Mouse (Mus musculus) left cerebral cortex, postnatal 10 days (tissue): ENCODE data around the gene Carhsp1. TPM values are rescaled to one million over a fixed set of nuclear protein-coding genes. Genes with fewer than 3 reads are reported as not detected.

Experiments
- DNase-seq, 2 experiments: peaks; one replicate each; pipeline ENCODE4 v3.0.0; 2021 to 2022; ENCODE audit warnings: low spot score in 2 of 2, mixed read lengths in 1 of 2; ENCODE audit errors: extremely low spot score in 1 of 2
- intact Hi-C: fragments of 180-260 bp; cut with DNase I; formaldehyde crosslinking; loops from one replicate; pipeline ENCODE4 v1.15.1; 2025
- total RNA-seq, 2 experiments: library from RNA; stranded (reverse); gene quantifications; 2 replicates each; pipeline ENCODE4 v1.2.3; 2021

Carhsp1 gene
- total RNA-seq, 2 experiments from 2014 or later = 10.7 to 12.3 TPM

DNA sequence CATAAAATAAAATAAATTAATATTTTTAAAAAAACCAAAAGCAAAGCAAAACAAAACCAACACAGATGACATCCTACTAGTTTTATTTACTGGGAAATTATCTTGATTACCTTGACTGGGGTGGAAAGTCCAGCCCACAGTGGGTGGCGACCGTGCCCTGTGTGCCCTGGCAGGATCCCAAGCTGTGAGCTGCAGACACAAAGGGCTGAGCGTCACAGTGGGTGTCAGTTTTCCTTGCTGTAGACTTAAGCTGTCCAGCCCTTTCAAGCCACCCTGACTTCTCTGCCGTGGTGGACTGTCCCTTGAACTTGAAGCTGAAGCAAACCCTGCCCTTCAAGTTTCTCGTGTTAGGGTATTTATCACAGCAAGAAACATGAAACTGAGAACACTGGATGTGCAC, 6.1 kb upstream of the Carhsp1 start:
- intact Hi-C loops = loop anchor here (5.0 kb wide), 1 partner anchor 271 kb away; no protein-coding TSS in a partner anchor
- peak in 1 of 2 experiments; percentile 39 for DNase-seq

DNA sequence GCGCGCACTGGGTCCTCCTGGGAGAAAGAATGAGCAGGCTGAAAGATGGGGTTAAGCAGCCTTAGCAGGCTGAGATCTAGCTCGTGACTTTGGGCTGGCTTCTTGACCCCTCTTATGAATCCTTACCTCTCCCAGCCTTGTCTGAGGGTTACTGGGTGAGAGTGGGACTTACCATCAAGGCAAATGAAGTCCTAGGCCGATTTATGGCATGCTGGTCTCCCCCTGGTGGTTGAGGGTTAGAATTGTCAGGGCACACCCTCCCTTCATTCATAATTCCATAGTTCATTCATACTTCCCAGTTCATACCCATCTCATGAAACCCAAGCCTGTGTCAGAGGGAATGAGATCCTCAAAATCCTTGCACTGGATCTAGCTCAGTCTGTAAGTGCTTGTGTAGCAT, 4.8 kb upstream of the Carhsp1 start:
- DNase-seq = no peak
- intact Hi-C loops = loop anchor here (2.0 to 5.0 kb wide), 2 partner anchors 182 to 269 kb away; no protein-coding TSS in a partner anchor

DNA sequence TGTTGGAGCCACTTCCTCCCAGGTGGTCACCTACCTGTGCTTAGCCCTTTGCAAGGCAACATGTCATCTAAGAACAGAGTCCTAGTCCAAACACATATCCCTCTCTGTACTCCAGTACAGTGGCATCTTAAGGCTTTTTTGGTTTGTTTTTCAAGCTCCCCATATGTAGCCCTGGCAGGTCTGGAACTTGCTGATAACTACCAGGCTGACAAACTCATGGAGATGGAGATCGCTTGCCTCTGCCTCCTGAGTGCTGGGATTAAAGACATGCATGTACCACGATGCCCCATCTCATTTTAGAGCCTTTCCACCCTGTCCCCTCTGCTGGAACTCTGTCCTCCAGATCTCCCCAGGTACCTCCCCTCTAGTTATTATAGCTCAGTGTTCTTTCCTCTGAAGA, 4.3 kb upstream of the Carhsp1 start:
- no peak for DNase-seq
- intact Hi-C loops = loop anchor here (2.0 to 5.0 kb wide), 2 partner anchors 181 to 269 kb away; no protein-coding TSS in a partner anchor

GRCm38 (mm10) chr16:8675559-8675958, 3.6 kb upstream of the Carhsp1 start:
- no peak for DNase-seq
- intact Hi-C loops = loop anchor here (5.0 kb wide), 1 partner anchor 268 kb away; no protein-coding TSS in a partner anchor

DNA sequence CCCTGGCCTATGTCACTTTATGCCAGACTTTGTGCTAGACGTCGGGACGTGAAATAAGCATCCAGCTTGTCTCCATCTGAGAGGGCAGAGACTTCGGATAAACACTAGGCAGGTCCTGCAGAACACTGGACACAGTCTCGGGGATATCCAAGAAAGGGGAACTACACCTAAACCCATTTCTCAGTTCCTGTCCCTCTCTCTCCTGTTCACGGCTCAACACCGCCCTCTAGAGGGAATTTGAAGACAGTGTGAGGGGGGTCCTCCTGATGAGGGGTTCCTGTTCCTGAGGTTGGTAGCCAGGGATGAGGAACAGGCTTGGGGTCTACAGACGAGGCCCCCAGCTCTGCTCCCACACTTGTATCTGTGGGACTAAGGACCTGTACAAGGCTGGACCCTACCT, 2.2 kb upstream of the Carhsp1 start:
- peak in 1 of 2 experiments; percentile 33 for DNase-seq
- intact Hi-C loops = no loop called here

- no peak for DNase-seq
- intact Hi-C loops = no loop called here
Measured at GRCm38 (mm10) chr16:8673343-8673742, 1.4 kb upstream of the Carhsp1 start.

GRCm38 (mm10) chr16:8672811-8673210, 856 bp upstream of the Carhsp1 start:
- DNase-seq = no peak
- intact Hi-C loops = no loop called here

GRCm38 (mm10) chr16:8672350-8672687, 364 bp upstream of the Carhsp1 start:
- no peak for DNase-seq
- intact Hi-C loops = no loop called here

DNA sequence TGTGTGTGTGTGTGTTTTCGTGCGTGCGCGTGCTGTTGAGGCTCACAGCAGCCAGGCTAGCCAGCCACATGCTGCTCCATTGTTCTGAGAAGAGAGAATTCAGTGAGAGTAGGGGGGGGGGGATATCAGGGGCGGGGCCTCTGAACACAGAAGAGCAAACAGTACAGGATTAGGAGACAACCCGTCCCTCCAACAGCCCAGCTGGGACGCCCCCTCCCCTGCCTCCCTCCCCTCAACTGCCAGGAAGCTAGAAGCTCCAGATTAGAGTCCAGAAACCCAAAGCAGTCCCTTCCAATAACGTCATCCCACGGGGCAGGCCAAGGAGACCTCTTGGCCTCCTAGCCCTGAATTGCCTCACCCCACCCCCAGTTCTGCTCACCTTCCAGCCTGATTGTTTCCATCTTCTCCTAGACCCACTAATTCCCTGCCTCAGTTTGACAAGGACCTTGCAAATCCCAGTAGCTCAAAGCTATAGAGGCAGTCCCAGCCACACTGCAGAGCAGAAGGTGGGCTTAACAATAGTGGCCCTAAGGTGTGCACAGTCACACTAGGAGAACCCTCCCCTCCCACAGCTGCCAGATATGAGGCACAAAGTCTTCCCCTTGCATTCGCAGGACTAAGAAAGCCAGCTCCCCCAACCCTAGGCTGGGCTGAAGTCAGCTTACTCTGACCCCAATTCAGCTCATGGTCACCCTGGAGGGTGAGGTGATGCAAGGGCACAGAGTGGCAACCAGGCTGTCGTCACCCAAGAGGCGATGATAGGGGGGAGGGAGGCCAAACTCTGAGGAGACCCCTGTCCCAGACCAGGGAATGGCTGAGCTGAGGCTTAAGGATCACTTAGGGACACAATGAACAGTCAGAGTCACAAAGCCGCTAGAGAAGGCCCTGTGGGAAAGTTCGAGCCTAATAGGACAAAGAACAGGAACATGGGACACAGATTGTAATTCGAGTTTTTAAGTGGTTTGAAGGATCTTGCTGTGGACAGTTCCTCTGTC, 1.6 kb downstream of the Carhsp1 start:
- intact Hi-C loops = no loop called here
- DNase-seq = no peak

GRCm38 (mm10) chr16:8669432-8669831, 2.5 kb downstream of the Carhsp1 start:
- intact Hi-C loops = no loop called here
- no peak for DNase-seq

GRCm38 (mm10) chr16:8668386-8668785, 3.6 kb downstream of the Carhsp1 start:
- DNase-seq = no peak
- intact Hi-C loops = no loop called here

DNA sequence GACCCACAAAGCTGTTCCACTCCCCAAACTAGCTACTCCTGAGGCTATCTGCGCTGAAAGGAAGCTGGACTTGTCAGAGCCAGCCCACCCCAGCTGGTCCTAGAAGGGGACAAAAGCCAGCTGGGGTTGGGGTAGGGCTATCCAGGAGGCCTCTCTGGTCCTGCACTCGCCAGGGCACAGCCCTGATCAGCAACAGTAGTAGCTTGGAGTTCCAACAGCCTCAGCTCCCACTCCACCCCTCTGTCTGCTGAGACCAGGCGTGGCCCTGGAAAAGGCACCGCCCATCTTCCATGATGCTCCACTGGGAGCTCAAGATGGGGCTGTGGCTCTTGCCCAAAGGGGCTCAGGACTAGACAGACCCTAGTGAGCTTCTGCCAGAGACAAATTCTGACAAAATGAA, 4.1 kb downstream of the Carhsp1 start:
- no peak for DNase-seq

GRCm38 (mm10) chr16:8667261-8667660, 4.7 kb downstream of the Carhsp1 start:
- DNase-seq = no peak
- intact Hi-C loops = no loop called here

More for the DNA sequence above, 4.1 kb downstream of the Carhsp1 start:
- intact Hi-C loops = no loop called here

GRCm38 (mm10) chr16:8666452-8666851, 5.5 kb downstream of the Carhsp1 start:
- no peak for DNase-seq
- intact Hi-C loops = no loop called here

- intact Hi-C loops = no loop called here
- no peak for DNase-seq
Measured at GRCm38 (mm10) chr16:8665367-8665766, 6.6 kb downstream of the Carhsp1 start.

- intact Hi-C loops = no loop called here
- no peak for DNase-seq
Measured at GRCm38 (mm10) chr16:8663606-8664539, 8.1 kb downstream of the Carhsp1 start.

- intact Hi-C loops = no loop called here
- no peak for DNase-seq
Measured at GRCm38 (mm10) chr16:8663022-8663421, 8.9 kb downstream of the Carhsp1 start.

- DNase-seq = no peak
- intact Hi-C loops = no loop called here
Measured at GRCm38 (mm10) chr16:8658764-8659163, 13.2 kb downstream of the Carhsp1 start.

- intact Hi-C loops = no loop called here
- DNase-seq = no peak
Measured at GRCm38 (mm10) chr16:8658349-8658748, 13.6 kb downstream of the Carhsp1 start.
